Mouse (Mus musculus): ENCODE measurements around the gene Msi1.
"Not testable (repeated sequence)": the region's sequence is repeated elsewhere in the genome, so short reads cannot be mapped to it uniquely, and the experiment has no call there.

Gene Msi1

GRCm38 (mm10) chr5:115491076-115491475 is 61.7 kb downstream of the Msi1 start:
- DNase-seq: no peak

GRCm38 (mm10) chr5:115491771-115492322 is 62.4 kb downstream of the Msi1 start:
- DNase-seq: peak; percentile 57

- no peak for DNase-seq
Measured at GRCm38 (mm10) chr5:115492711-115493335, 63.4 kb downstream of the Msi1 start.

GRCm38 (mm10) chr5:115493441-115493840 is 64.0 kb downstream of the Msi1 start:
- no peak for DNase-seq

GRCm38 (mm10) chr5:115495618-115496017 is 66.2 kb downstream of the Msi1 start:
- not testable (repeated sequence) for DNase-seq

GRCm38 (mm10) chr5:115497033-115497432 is 67.6 kb downstream of the Msi1 start:
- no peak for DNase-seq

GRCm38 (mm10) chr5:115498307-115499240 is 69.2 kb downstream of the Msi1 start:
- DNase-seq: no peak

GRCm38 (mm10) chr5:115500383-115500935 is 71.1 kb downstream of the Msi1 start:
- no peak for DNase-seq

GRCm38 (mm10) chr5:115503035-115503434 is 73.6 kb downstream of the Msi1 start:
- DNase-seq: no peak

Measured in liver (tissue).